Mouse (Mus musculus) erythroblast, adult 5-6 weeks (primary cell): ENCODE measurements around the gene Tulp2. TPM values are rescaled to one million over a fixed set of nuclear protein-coding genes. Genes with fewer than 3 reads are reported as not detected.
"Not testable (repeated sequence)": the region's sequence is repeated elsewhere in the genome, so short reads cannot be mapped to it uniquely, and the experiment has no call there.

ENCODE experiments used
- ATAC-seq: replicated peaks from 2 replicates; pipeline ENCODE4 v1.8.0; 2016; ENCODE audit warnings: moderate number of reproducible peaks, mild to moderate bottlenecking, moderate TSS enrichment, inconsistent platforms; ENCODE audit not compliant: poor library complexity, low FRiP score, severe bottlenecking
- total RNA-seq, 2 experiments: library from RNA; stranded (forward) in 1 of 2; stranded (reverse) in 1 of 2; fragments of 150-400 nt in 1 of 2; fragments of 200-764, 138-1000 nt in 1 of 2; gene quantifications; 2 replicates each; pipeline versions ENCODE4 v1.2.3 to v1.2.4; 2015 to 2017; ENCODE audit warnings: low replicate concordance in 2 of 2

The Tulp2 gene
- total RNA-seq, 2 experiments from 2014 or later: not detected

GRCm38 (mm10) chr7:45482166-45482565 is 489 bp downstream of the Tulp2 start:
- ATAC-seq: no peak

DNA sequence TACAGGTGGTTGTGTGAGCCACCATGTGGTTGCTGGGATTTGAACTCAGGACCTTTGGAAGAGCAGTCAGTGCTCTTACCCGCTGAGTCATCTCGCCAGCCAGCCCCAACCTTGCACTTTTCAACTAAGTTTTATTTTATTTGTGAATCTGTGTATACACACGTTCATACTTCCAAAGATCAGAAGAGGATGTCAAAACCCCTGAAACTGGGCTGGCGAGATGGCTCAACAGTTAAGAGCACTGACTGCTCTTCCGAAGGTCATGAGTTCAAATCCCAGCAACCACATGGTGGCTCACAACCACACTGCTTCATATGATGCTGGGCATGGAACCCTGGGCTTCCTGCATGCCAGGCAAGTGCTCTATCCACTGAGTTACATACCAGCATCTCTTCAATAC is 3.3 kb downstream of the Tulp2 start:
- ATAC-seq: not testable (repeated sequence)

DNA sequence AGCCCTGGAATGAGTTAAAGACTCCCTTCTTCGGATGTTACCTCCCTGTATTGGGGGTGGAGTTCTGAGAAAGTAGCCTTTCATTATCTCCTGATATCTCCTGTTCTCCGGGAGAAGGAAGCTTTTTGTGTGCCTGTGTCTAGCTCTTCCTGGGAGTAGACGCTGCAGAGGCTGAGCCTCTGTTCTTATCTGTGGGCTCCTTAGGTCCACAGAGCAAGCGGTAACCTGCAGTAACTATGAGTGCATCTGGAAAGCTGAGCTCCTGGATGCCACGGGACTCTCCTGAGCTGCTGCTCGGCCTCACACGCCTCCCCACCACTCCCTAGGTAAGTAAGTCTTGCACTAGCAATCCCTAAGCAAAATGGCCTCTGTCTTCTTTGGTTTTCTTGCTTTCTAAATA is 4.5 kb downstream of the Tulp2 start:
- ATAC-seq: no peak

GRCm38 (mm10) chr7:45486761-45487415 is 5.2 kb downstream of the Tulp2 start, which contains the start of gene Gm45808:
Gm45808 (minus strand) TSS chr7:45486811.
- no peak for ATAC-seq

GRCm38 (mm10) chr7:45487861-45488292 is 6.2 kb downstream of the Tulp2 start:
- no peak for ATAC-seq

- peak; percentile 59 for ATAC-seq
Observed at GRCm38 (mm10) chr7:45488293-45489204, 6.9 kb downstream of the Tulp2 start, which contains the start of gene Dhdh. Dhdh (minus strand) TSS chr7:45488805.

- ATAC-seq: 0 out of 2 replicates have a peak, but pooled peaks have one; percentile 5
Observed at GRCm38 (mm10) chr7:45489578-45489977, 7.9 kb downstream of the Tulp2 start.

- ATAC-seq: peak; percentile 45; the same call in 1 of the 2 replicates
Observed at GRCm38 (mm10) chr7:45490822-45491221, 9.1 kb downstream of the Tulp2 start.

GRCm38 (mm10) chr7:45491264-45491663 is 9.6 kb downstream of the Tulp2 start:
- ATAC-seq: 0 out of 2 replicates have a peak, but pooled peaks have one; percentile 26

DNA sequence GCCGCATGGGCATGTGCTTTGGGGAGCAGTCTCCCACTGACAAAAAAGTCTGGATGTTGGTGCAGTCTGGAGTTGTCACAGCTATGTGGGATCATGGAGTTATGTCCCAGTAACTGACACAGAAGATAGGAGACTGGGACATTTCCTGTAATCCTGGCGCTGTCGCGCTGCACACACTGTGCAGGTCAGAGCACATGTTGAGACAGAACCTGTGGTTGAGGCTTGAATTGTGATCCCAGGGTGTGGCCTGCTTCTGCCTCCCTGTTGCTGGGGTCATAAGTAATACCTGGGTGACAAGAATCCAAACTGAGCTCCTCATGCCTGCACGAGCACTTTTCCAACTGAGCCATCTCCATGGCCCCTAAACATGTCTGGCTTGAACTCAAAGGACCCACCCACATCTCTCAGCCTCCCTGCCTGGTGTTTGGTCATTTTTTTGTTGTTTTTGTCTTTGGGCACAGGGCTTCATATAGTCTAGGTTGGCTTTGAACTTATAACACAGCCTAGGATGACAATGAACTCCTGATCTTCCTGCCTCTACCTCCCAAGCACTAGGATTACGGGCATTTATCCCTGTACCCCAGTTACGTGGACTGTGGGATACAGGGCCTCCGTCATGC is 10.7 kb downstream of the Tulp2 start:
- no peak for ATAC-seq

DNA sequence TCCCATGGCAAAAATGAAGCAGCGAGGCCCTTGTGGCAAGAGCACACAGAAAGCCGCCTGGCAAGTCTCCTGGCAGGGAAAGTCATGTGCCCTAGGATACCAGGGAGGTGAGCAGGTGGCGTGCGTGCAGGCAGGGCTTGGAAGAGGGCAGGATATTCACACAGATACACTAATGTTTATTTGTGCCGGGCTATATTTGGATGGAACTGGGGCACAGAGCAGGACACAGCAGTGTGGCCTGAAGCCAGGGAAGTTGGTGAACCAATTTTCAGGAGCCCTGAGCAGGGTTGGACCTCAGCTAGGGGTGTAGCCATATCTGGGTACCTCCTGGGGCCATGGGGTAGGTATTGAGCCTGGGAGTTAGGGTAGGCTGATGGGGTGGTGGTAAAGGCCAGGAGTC is 11.3 kb downstream of the Tulp2 start:
- ATAC-seq: no peak

- no peak for ATAC-seq
Observed at GRCm38 (mm10) chr7:45494548-45494947, 12.9 kb downstream of the Tulp2 start.

- ATAC-seq: no peak
Observed at GRCm38 (mm10) chr7:45498427-45498826, 16.8 kb downstream of the Tulp2 start.

GRCm38 (mm10) chr7:45507583-45507982 is 25.9 kb downstream of the Tulp2 start:
- no peak for ATAC-seq

GRCm38 (mm10) chr7:45508561-45508960 is 26.9 kb downstream of the Tulp2 start:
- peak; percentile 76 for ATAC-seq

- peak; percentile 54 for ATAC-seq
Observed at GRCm38 (mm10) chr7:45509181-45509882, 27.7 kb downstream of the Tulp2 start.

DNA sequence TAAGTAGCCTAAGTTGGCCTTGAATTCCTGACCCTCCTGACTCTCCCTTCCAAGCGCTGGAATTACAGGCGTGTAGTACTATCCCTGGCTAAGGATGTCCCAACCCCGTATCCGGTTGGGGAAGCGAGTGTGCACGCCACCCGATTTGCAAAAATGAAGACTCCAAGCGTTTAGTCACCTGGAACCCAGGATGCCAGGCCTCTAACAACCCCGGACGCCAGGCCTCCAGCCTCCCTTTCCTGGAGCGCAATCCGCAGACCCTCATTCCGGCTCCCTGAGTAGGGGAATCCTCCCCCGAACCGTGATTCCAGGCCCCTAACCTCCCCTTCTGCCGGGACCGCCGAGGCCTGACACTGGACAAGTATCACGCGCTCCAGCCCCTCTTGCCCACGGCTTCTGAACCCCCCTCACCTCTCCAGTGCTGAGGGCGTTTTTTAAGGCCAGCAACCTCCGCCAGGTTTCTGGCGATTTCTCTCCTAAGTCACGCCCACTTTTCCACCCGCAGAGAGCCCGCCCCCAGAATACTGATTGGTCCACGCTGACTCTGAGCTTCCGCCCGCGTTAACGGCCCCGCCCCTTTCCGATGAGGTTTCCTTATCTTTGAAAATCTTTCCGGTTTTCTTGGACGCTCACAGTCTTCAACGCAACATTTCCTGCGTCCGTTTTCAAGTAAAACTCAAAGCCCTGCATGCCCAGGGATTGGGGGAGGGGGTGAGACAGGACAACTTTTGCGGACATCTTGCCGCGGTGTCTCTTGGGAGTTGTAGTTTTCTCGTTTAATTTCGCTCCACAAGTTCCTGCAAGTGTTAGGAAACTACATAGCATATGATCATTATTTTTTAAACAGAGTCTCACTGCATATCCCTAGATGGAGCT is 28.5 kb downstream of the Tulp2 start, which contains the start of gene Nucb1:
Gene Nucb1, minus strand, starts transcription at position 495 of the 876 bp plus-strand sequence.
- peak; percentile 77 for ATAC-seq

- no peak for ATAC-seq
Observed at GRCm38 (mm10) chr7:45514411-45514810, 32.7 kb downstream of the Tulp2 start.

GRCm38 (mm10) chr7:45515436-45515835 is 33.8 kb downstream of the Tulp2 start:
- ATAC-seq: peak; percentile 68; the same call in 1 of the 2 replicates
